Comparison of ENCODE assay signal across 10 mouse cellular contexts in the genomic region with DNA sequence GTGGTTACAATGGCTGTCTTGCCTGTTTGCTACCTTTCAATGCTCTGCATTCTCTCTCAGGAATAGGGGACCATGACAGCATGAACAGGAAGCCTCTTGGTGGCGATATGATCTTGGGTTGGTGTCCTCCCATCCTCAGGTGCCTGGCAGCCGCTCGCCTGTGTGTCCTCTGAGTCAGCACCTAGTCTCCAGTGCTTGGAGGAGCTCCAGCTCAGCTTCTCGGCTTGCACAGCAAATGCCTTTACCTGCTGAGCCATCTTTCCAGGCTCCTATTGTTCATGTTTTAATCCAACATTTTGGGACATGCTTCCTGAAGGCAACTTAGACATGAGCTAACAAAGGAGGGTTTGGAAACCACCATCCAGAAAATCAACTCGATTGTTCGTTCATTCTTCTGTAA. TPM values are rescaled to one million over a fixed set of nuclear protein-coding genes. Genes with fewer than 3 reads are reported as not detected.
DNase-seq lines count a peak whose midpoint lies in the region.
"Had no signal": no experiment of that assay in that cellular context is flagged by ENCODE, and none has a peak within 500 bp of the region (broad histone marks: within the 10 kb centered on the region; RNA-seq: fewer than 3 reads in every experiment).

No protein-coding gene starts in this region.

- intact Hi-C loops in left cerebral cortex, postnatal 10 days (cut with DNase I), result no loop called here

- peak; percentile 19 for DNase-seq in adrenal gland, adult 2 months
- no peak for DNase-seq in adrenal gland, postnatal 25 days
- peak; percentile 4 to 9 for DNase-seq in right cerebral cortex, adult 2 months (ENCODE audit: low spot score in 2 of 2)
- no peak for DNase-seq in right cerebral cortex, postnatal 36 days (ENCODE audit: low spot score in 2 of 2)
- peak; percentile 68 to 74 for DNase-seq in cerebellum, postnatal 10 days
- DNase-seq in thymus, postnatal 14 days, result peak; percentile 42
- no peak for DNase-seq in layer of hippocampus, adult 11-12 months (ENCODE audit: low spot score)
- no peak for DNase-seq in left cerebral cortex, postnatal 10 days (ENCODE audit: extremely low spot score in 1 of 2, low spot score in 2 of 2)
- DNase-seq: layer of hippocampus, adult 9-11 months; right cerebral cortex, postnatal 14 days had no signal

RNA-seq across cellular contexts. Expression of a gene that starts 33.1 kb away (rescaled TPM):
- 1 to 10 TPM; 2.9 to 3.8 TPM for total RNA-seq in adrenal gland, adult 2 months (2021)
- polyA plus RNA-seq in adrenal gland, adult 2 months (2012; rRNA removed), result 5.6 and 7.8 TPM in 2 replicates
- 2.2 and 3.8 TPM in 2 replicates for total RNA-seq in adrenal gland, postnatal 25 days (2021)
- 1 to 10 TPM; 5.4 to 6.8 TPM for total RNA-seq in left cerebral cortex, postnatal 10 days (2021)

Comparison
In these comparisons a context has a peak if more than half of its experiments do, and no peak if none do; other contexts are left out.
1. DNase-seq: peak in adrenal gland, adult 2 months (single experiment), right cerebral cortex, adult 2 months (2 of 2), cerebellum, postnatal 10 days (2 of 2) and thymus, postnatal 14 days (single experiment); none in adrenal gland, postnatal 25 days (single experiment), right cerebral cortex, postnatal 36 days (0 of 2), layer of hippocampus, adult 11-12 months (single experiment) and left cerebral cortex, postnatal 10 days (0 of 2).